Mouse (Mus musculus) B cell, adult 2 months (primary cell): Measurements from ENCODE around the gene Pax6.

Experiments used
- DNase-seq, 2 experiments: peaks; one replicate each; pipeline ENCODE4 v3.0.0; 2022

Gene Pax6

DNA sequence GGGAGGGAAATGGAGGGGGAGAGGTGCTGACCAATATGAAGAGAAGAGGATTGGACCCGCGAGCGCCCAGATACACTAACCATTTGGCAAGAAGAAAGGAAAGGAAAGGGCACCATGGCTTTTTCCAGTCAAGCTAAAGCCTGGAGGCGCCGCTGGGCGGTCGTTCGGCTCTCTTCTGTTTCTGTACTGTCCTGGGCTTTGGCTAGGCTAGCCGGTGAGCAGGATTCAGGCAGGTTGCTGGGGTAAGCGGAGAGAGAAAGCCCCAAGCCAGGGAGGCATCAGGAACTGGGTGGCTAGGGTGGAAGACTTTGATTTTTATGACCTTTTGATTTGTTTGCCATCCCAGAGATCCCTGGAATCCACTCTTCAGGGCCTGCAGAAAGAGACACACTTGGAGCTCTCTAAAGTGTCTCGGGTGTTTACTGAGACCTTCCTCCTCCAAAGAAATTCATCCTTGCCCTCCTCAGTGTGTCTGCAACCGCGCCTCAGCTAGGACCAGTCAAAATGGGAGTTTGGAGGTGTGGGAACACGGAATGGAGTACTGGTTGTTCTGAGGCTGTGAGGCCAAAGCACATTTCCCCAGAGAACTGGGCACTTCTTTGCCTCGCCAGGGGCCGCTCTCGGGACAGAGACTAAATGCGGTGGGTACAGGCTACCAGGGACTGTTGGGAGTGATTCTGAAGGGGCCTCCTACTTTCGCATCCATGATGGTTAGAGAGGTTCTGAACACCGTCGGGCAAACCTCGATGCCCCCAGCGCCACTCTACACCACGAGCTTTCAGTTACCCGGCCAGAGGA lies 3.3 kb downstream of the Pax6 start:
- DNase-seq: peak in 1 of 2 experiments; percentile 8

DNA sequence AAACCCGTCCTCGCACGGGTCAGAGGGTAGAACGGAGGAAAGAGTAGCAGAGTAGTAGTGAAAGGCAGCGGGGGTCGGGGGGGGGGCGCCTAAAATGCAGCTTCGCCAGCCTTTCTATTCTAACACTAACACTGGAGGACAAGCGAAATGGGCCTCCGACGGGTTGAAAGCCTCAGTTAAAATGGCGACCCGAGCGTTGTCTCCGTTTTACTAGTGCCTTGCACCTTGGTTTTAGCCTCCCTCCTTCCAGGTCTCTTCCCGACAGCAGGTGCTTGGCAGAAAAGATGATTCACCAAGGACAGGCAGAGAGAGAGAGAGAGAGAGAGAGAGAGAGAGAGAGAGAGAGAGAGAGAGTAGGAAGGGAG lies 3.9 kb downstream of the Pax6 start:
- DNase-seq: no peak

DNA sequence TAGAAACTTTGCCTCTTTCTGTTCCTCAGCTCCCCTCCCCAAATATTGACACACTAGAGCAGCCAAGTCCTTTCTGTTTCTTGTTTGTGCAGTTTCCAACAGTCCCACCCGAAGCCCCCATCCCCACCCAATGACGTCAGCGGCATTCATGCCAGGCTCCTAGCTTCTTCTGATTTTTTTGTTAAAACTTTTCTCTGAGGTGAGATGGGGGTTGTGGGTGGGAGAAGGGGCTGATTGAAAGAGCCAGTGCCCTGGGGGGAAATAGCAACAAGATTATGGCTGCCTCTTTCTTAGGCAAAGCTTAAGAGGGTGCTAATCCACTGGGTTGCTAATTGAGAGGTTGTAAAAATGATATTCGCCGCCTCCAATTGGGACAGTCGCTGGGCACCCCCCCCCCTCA lies 4.4 kb downstream of the Pax6 start:
- DNase-seq: no peak

DNA sequence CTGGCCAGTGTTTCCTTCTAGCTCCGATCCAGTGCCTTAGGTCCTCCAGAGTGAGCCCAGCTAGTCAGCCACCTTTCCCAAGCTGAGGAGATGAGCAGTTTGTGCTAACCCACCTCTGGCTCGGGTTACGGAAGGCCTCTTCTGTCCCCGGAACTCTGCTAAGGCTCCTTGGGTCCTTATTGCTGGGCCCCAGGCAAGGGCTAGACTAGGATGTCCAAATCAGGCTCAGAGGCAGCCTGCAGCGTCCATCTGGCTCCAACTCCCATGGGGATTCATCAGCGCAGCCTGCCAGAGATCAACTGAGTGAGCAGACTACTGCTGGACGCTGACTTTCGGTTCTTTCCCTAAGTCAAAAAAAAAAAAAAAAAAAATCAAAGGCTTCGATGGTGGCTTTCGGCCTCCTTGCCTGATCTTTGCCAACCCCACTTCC lies 4.9 kb downstream of the Pax6 start:
- DNase-seq: peak in 1 of 2 experiments; percentile 10

DNA sequence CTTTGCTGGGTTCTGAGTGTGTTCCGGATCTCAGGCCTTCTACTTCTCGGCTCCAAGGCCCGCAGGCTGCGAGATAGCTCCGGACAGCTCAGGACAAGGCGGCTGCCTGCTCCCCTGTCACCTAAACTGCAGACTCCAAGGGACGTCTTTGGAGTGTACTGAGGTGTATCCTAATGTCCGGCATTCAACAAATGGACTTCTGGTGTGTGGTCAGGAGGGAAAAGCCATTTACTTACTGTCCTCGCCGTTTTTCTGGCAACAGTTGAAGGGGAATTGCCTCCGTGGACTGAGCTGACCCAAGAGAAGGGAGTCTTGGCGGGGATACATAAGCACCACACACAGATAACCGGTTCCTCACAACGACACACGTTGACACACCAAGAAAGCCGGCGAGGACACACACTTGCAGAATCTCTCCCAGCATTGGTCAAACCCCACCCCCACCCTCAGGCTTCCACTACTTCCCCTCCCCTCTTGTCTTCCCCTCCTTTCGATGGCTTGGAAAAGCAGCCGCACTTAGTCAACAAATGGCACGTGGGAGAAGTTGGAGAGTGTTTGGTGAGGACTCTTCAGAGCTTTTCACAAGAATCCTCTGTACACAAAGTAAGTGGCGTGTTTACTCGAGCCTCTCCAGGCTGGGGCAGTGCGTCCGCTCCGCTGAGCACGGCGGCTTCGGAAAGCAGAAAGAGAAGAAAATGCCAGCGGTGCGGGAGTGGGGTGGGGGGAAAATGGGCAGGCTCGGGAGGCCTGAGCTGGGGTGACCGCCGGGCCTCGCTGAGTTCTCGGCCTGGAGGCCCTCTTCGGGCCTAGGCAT lies 5.6 kb downstream of the Pax6 start:
- peak in 1 of 2 experiments; percentile 13 for DNase-seq

DNA sequence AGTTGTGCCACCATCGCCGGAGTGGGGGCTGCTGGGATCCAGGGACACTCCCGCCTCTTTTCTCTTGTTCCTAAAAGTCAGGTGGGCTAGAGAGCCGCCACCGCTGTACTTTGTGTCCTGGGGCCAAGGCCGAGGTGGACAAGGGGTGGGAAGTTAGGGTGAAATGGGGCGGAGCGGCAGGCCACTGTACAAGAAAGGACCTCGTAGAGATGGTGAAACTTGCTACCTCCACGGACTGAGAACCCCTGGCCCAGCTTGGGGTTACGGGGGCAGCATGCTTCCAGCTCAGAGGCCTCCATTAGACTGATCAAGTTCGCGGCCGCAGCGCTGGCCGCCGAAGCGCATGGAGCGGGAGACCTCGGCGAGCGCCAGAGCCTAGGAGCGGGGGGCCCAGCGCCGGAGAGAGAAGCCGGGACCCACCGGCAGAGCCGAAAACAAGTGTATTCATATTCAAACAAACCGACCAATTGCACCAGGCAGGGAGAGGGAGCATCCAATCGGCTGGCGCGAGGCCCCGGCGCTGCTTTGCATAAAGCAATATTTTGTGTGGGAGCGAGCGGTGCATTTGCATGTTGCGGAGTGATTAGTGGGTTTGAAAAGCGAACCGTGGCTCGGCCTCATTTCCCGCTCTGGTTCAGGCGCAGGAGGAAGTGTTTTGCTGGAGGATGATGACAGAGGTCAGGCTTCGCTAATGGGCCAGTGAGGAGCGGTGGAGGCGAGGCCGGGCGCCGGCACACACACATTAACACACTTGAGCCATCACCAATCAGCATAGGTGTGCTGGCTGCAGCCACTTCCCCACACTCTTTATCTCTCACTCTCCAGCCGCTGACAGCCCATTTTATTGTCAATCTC lies 6.4 kb downstream of the Pax6 start:
- peak; percentile 71 to 72 for DNase-seq

DNA sequence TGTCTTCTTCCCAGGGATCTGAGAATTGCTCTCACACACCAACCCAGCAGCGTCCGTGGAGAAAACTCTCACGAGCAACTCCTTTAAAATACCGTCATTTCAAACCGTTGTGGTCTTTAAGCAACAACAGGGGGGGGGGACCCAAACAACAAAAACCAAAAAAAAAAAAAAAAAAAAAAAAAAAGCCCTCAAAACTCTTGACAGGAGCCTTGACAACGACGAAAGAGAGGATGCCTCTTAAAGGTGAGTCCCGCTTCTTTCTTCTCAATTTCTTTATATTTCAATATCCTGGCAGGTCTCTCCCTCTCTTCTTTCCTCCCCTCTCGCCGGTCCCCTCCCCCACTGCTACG lies 7.0 kb downstream of the Pax6 start:
- no peak for DNase-seq

DNA sequence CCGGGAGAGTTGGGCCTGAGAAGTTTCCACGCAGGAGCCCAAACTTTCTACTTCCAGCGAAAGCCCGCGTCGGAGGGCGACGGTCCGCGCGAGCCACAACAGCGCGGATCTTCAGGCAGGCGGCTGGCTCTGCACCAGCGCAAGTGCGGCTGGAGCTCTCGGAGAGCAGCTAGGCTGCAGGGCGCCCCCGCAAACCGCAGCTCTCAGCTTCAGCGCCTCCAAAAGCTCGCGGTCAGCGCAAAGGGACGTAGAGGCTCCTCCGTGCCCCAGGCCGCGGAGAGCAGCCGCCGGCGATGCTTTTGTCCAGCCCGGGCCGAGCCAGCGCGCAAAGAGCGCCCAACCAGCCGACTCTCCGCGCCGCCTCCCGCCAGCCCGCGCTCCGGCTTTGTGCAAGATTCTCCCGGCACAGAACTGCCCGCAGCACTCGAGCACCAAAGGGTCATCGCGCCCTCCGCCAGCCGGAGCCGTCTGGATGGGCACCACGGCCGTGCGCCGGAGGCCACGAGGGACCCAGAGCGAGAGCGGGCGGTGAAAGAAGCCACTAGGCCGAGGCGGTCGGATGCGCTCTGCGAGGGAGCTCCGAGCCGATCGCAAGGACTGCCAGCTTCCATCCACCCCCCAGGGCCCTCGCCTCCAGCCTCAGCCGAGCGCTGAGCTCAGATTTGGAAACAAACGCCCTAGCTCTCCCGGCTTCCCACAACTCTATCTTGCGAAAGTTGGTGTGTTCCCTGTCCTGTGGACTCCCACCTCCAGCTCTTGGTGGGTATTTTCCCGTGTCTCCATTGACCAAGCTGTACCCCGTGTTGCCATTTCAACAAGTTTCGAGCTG lies 7.6 kb downstream of the Pax6 start:
- peak in 1 of 2 experiments; percentile 39 for DNase-seq

DNA sequence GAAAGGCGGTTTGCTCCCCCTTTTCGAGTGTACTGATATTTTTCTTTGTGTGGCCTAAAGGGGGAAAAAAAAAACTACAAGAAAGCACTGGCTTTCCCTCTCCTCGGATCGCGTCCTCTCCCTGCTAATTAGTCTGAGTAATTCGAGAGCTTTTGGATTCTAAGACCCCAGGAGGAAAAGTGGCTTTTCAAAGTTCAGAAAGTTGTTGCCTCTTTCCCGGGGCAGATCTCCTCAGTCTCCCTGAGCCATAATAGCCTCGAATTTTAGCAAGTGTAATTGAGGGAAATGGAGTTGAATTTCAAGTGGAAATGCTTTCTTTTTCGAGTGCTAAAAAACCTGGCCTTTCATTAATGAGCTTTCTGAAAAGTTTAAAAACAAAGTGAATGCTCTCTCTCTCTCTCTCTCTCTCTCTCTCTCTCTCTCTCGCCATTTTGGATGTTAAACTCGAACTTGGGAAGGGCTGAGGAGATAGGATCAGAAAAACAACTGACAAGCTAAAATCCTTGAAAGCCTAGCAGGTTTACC lies 8.3 kb downstream of the Pax6 start:
- no peak for DNase-seq

DNA sequence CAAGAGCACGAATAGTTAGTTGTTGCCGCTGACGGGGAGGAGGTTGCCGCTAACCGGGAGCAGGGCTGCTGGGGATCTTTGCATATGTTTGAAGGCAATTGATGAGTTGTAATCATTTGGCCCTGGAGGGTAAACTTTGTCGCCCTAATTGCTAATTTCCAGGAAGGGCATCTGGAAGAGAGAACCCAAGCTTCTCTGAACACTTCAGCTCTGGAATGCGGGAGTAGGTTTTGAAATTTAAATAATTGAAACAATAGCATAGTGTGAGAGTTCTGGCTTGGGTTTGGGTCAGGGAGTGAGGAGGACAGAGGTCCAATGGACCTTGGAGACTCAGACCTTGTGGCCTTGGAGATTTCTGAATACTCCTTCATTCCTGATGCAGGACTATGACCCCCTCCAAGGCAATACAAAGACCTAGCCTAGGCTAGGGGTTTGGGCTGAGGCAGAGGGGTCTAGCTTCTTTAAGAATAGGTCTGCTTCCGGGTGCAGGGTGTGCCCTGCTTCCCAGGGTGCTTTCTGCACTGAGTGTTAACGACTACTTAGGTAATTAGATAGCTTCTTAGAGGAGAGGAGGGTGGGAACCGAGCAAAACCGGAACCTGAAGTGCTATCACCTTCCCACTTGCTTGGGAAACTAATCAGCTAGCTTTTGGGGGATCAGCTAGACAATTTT lies 8.9 kb downstream of the Pax6 start:
- DNase-seq: no peak

DNA sequence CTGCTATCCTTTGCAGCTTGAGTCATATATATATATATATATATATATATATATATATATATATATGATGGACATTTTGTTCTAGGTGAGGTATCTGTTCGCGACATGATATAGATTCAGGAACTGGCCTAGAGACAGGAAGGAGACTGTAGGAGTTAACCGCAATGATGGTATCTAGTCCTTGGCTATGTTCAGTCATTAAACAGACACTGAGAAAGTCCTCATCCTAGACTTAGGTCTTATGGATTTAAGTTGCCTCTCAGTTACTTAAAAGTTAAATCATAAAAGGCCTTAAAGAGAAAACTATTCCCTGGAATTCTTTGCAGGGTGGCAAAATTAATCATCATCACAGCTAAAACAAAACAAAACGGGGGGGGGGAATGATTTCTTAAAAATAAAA lies 9.6 kb downstream of the Pax6 start:
- DNase-seq: no peak

DNA sequence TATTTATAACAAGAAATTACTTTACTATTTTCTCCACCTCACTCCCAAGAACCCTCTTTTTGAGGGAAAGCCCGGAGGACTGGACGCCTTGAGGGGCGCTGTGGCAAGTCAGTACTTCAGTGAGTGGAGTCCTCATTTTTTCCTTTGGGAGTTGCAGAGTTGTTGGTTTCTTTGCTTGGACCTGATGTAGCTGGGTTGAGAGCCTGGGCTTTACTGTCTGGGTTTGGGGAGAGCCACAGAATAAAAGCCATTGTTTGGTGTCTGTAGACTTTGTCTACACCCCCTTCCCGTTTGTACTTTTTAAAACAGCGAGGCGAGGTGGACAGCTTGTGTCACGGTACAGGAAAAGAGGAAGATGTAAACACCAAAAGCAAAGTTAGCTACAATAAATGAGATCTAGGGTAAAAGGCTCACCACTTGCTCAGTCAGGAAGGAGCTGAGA lies 10.2 kb downstream of the Pax6 start:
- DNase-seq: no peak

DNA sequence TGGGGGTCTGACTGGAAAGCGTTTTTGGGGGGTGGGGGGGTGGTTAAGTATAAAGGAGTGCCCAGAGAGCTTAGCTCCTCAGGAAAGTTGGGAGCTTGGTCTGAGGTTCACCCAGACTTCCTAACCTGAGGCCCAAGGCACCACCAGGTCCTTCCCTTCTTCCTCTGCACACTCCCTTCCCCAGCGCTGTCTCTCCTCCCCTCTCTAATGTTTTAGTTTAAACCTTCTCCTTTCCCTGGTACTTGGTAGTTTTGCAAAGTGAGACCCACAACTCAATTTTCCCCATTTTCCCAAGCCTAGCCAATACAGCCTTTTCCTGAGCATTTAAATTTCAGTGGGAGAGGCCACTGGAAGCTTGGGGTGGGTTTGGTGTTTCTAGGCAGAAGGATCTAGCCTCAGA lies 10.6 kb downstream of the Pax6 start:
- no peak for DNase-seq

DNA sequence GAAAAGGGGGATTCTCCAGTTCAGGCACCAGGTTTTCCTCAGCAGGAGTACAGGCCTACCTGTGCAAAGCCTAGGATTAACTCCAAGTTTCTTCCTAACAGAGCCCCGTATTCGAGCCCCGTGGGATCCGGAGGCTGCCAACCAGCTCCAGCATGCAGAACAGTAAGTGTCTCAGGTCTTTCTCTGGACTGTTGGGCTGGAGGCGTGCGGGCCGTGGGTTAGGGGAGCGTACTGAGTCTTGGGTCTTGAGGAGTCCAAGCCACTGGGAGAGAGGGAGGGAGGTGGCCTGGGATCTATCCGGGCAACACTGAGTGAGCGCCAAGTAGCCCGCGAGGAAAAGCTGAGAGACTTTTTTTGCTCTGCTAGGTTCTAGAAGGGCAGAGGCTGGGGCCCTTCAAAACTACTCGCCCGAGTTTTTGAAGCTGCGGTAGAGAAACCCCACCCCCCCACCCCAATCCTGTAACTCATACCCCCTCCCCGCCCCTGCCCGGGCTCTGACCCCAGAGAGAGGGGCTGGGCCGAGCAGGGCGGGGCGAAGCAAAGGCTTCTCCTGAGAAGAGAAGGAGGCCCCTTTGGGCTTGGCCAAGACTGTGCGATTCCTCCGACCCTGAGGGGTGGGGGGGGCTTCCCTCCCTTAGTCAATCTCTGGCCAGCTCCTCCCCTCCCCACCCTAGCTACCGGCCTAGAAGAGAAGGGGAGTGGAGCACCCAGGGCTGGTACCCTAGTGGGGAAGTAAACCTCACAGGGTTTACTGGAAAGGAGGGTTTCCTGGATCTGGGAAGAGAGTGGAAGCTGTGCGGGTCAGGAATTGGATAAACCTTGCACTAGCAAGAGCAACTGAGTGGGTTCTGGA lies 11.7 kb downstream of the Pax6 start:
- DNase-seq: no peak

DNA sequence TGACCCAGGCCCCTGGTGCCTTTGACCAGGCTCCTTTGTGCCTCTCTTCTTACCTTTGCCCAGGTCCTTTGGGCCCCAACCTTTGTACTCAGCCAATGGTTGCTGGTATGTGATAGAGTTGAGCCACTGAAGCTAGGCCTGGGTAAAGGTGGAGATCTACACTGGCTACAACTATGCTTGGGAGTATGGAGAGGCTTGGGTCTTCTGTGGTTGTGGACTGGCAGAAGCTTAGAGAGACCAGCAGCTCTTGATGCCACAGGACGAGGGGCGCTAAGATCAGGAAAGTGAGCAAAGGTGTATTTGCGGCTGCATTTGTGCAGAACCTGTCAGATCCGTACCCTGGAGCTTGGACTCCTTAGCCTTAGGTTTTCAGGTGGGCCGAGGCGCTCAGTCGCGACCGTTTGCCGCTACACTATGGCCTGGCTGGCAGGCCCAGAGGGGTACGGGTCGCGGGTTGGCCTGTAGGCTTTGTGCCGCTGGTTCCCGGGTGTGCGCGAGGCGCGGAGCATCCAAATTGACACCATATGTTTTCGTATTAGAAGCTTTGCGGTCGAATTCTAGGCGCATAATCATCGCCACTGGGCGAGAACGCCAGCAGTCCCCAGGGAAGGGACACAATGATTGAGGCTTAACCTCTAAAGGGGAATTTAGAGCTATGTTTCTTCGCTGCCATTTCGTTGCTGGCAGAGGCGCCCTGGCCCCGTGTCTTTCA lies 12.5 kb downstream of the Pax6 start:
- peak in 1 of 2 experiments; percentile 22 for DNase-seq

DNA sequence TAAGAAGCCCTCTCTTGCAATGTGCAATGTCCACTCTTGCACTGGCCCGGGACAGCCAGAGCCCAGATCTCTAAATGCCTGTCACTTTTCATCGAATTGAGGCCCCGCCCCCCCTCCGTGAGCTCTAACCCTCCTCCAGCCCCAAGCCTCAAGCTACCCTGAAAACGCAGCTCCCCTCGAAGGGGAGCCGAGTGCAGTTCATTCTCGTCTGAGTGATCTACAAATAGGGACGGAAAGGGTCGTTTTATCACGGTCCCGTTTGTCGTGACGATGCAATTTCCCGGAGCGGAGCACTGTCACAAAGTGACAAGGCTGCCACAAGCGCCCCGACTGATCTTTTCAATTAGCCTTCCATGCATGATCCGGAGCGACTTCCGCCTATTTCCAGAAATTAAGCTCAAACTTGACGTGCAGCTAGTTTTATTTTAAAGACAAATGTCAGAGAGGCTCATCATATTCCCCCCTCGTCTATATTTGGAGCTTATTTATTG lies 13.4 kb downstream of the Pax6 start:
- no peak for DNase-seq

DNA sequence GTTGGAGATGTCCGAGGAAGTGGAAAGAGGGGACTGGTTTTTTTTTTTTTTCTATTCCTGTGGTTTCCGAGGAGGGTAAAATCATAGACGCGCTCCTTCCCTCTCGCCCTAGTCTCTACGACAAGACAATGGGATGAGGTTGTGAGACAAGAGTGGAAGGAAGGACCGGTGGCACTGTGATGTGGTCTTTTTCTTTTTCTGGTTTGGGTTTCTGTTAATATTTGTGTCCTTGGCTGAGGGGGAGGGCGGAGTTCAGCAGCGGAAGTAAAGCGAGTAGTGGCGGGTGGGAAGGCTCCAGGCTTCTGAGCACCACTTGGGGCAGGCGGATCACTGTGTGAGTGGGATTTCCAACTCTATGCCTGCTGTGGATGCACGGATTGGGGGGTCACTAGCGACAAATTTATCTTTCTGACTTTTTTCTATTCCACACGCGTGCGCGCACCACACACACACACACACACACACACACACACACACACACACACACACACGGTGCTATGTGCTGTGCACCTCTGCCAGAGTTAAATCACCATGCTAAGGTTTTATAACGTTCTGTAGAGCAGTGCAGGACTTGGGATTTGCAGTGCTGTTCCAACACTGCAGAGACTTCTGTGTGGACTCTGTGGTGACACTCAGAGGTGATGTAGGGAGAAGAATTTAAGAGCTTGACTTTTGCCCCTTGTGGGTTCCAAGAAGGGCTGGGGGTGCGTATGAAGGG lies 14.1 kb downstream of the Pax6 start:
- DNase-seq: peak in 1 of 2 experiments; percentile 13

DNA sequence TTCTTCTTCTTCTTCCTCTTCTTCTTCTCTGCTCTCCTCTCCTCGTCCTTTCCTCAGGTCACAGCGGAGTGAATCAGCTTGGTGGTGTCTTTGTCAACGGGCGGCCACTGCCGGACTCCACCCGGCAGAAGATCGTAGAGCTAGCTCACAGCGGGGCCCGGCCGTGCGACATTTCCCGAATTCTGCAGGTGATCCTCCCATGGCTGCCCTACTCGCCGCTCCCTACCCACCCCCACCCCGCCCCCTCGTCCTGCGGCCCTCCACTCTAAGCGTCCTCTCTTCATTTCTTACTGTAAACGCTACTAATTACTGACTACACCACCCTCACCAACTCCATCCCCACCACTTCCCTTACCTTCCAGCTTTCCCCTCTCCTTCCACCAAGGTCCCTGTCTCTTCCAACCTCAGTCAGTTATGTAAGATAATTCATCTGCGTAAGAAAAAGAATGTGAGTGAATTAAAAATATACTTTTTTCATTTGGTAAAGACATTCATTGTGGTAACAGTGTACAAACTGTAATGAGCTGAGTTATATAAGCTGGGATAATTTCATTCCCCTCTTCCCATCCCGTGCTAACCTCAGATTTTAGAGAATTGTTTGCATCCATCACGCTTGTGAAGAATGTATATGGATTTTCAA lies 15.2 kb downstream of the Pax6 start:
- DNase-seq: no peak
